Mouse (Mus musculus) limb, embryonic 14.5 days (tissue): ENCODE results near the gene Wdfy3. TPM values are rescaled to one million over a fixed set of nuclear protein-coding genes. Genes with fewer than 3 reads are reported as not detected.

Experiments used
- ATAC-seq: fragments of 200-750 bp; cut with Nextera tagmentation; 2 replicates; pipeline ENCODE4 v1.8.0; 2017; ENCODE audit warnings: low read depth, moderate number of reproducible peaks, moderate TSS enrichment; ENCODE audit not compliant: low FRiP score
- DNase-seq: peaks from one replicate; pipeline ENCODE4 v3.0.0-alpha.2; 2015; ENCODE audit warnings: low spot score
- H3K27ac ChIP-seq: fragments of 300-500 bp; sonication (generic); replicated peaks from 2 replicates; pipeline ENCODE4 v1.5.1; 2014; ENCODE audit warnings: low read depth, mild to moderate bottlenecking, low read length, moderate library complexity, mixed read lengths
- H3K27me3 ChIP-seq: fragments of 300-500 bp; sonication (generic); 2 replicates; pipeline ENCODE4 v1.6.1; 2014; ENCODE audit warnings: low read length, mixed read lengths; ENCODE audit not compliant: control insufficient read depth, insufficient read depth
- H3K36me3 ChIP-seq: fragments of 300-500 bp; sonication (generic); 2 replicates; pipeline ENCODE4 v1.6.1; 2014; ENCODE audit warnings: mild to moderate bottlenecking, low read length, moderate library complexity, mixed read lengths; ENCODE audit not compliant: control insufficient read depth, insufficient read depth
- H3K4me1 ChIP-seq: fragments of 300-500 bp; sonication (generic); 2 replicates; pipeline ENCODE4 v1.6.1; 2014; ENCODE audit warnings: antibody characterized with exemption, low read length, mixed read lengths; ENCODE audit not compliant: control insufficient read depth, insufficient read depth
- H3K4me2 ChIP-seq: fragments of 300-500 bp; sonication (generic); replicated peaks from 2 replicates; pipeline ENCODE4 v1.6.1; 2014; ENCODE audit warnings: low read depth, mild to moderate bottlenecking, low read length, moderate library complexity; ENCODE audit not compliant: severe bottlenecking
- H3K4me3 ChIP-seq: fragments of 300-500 bp; sonication (generic); replicated peaks from 2 replicates; pipeline ENCODE4 v1.5.1; 2014; ENCODE audit warnings: low read length
- H3K9ac ChIP-seq: fragments of 300-500 bp; sonication (generic); 2 replicates; pipeline ENCODE4 v1.6.1; 2014; ENCODE audit warnings: mild to moderate bottlenecking, low read depth, low read length, moderate library complexity; ENCODE audit not compliant: severe bottlenecking
- H3K9me3 ChIP-seq: fragments of 300-500 bp; sonication (generic); 2 replicates; pipeline ENCODE4 v1.6.1; 2016; ENCODE audit warnings: low read length; ENCODE audit not compliant: control insufficient read depth
- POLR2A ChIP-seq: fragments of 200-500 bp; IDR thresholded peaks from 2 replicates; pipeline ENCODE4 v1.8.0; 2012; ENCODE audit warnings: inconsistent platforms, mild to moderate bottlenecking, moderate library complexity, borderline replicate concordance; ENCODE audit not compliant: insufficient read depth, insufficient read length; ENCODE audit errors: extremely low read depth
- WGBS: fragments of 180-500 bp; shearing (Covaris S2); extraction: QIAGEN DNeasy Blood & Tissue Kit; methylation state at CpG from one replicate; pipeline ENCODE4 v1.1.7; 2014; 5-methylcytosine and 5-hydroxymethylcytosine counted together
- polyA plus RNA-seq, 2 experiments: library from polyadenylated mRNA; depleted of rRNA in 1 of 2; stranded (reverse) in 1 of 2; unstranded in 1 of 2; fragments of >200 nt; fragmentation: Nextera tagmentation in 1 of 2; extraction: Ambion mirVana in 1 of 2; gene quantifications; 2 replicates each; pipeline versions ENCODE4 v1.2.1 to v1.2.3; 2012 to 2014

The Wdfy3 gene
- polyA plus RNA-seq, 2 experiments, result 21.1 to 30.9 TPM

- no peak for ATAC-seq
- 65% methylated on average over 16 of the region's 16 CpGs for WGBS
- Histone ChIP-seq H3K4me1 (no peaks in the 10 kb centered on the region), H3K4me2 (no peak overlapping the region), H3K9me3 (no peaks in the 10 kb centered on the region), H3K9ac (no peak overlapping the region), H3K27me3 (no peaks in the 10 kb centered on the region), H3K36me3 (peaks cover 54% of the 10 kb centered on the region), H3K27ac (no peak overlapping the region), H3K4me3 (no peak overlapping the region)
- no peak for DNase-seq
- no peak for TF ChIP-seq POLR2A
Measured at GRCm38 (mm10) chr5:101954393-101955340, 115.1 kb downstream of the Wdfy3 start.

- WGBS, result 95% methylated on average over 1 of the region's 1 CpGs
- no peak for ATAC-seq
- Histone ChIP-seq H3K27me3 (no peaks in the 10 kb centered on the region), H3K9ac (no peak overlapping the region), H3K4me3 (no peak overlapping the region), H3K27ac (no peak overlapping the region), H3K4me1 (no peaks in the 10 kb centered on the region), H3K9me3 (no peaks in the 10 kb centered on the region), H3K4me2 (no peak overlapping the region), H3K36me3 (peaks cover 68% of the 10 kb centered on the region)
- TF ChIP-seq POLR2A, result no peak
- DNase-seq, result no peak
Measured at GRCm38 (mm10) chr5:101951918-101952317, 117.8 kb downstream of the Wdfy3 start.

DNA sequence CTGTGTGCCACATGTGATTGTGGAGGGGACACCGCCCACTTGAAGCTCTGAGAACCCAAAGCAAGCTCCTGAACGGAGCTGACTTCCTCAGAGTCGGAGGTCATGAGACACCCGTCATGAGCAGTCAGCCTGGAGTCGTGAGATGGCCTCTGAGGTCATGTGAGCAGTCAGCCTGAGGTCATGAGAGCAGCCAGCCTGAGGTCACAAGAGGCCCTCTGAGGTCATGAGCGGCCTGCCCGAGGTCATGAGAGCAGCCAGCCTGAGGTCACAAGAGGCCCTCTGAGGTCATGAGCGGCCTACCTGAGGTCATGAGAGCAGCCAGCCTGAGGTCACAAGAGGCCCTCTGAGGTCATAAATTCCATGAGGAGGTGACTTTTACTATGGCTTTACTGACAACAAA is 120.4 kb downstream of the Wdfy3 start:
- no peak overlapping the region for H3K27ac ChIP-seq
- no peak overlapping the region for H3K9ac ChIP-seq
- H3K4me1 ChIP-seq, result no peaks in the 10 kb centered on the region
- WGBS, result 62% methylated on average over 8 of the region's 8 CpGs
- no peaks in the 10 kb centered on the region for H3K27me3 ChIP-seq
- no peak for ATAC-seq
- H3K9me3 ChIP-seq, result no peaks in the 10 kb centered on the region
- DNase-seq, result no peak
- no peak overlapping the region for H3K4me3 ChIP-seq
- H3K4me2 ChIP-seq, result no peak overlapping the region
- no peak for TF ChIP-seq POLR2A
- H3K36me3 ChIP-seq, result peaks cover 74% of the 10 kb centered on the region

- ATAC-seq, result no peak
- no peak overlapping the region for H3K27ac ChIP-seq
- 94% methylated on average over 6 of the region's 7 CpGs for WGBS
- no peak overlapping the region for H3K9ac ChIP-seq
- no peaks in the 10 kb centered on the region for H3K9me3 ChIP-seq
- TF ChIP-seq POLR2A, result no peak
- no peak for DNase-seq
- H3K36me3 ChIP-seq, result peaks cover 78% of the 10 kb centered on the region
- H3K4me2 ChIP-seq, result no peak overlapping the region
- H3K27me3 ChIP-seq, result no peaks in the 10 kb centered on the region
- no peak overlapping the region for H3K4me3 ChIP-seq
- H3K4me1 ChIP-seq, result no peaks in the 10 kb centered on the region
Measured at GRCm38 (mm10) chr5:101948641-101949040, 121.1 kb downstream of the Wdfy3 start.

DNA sequence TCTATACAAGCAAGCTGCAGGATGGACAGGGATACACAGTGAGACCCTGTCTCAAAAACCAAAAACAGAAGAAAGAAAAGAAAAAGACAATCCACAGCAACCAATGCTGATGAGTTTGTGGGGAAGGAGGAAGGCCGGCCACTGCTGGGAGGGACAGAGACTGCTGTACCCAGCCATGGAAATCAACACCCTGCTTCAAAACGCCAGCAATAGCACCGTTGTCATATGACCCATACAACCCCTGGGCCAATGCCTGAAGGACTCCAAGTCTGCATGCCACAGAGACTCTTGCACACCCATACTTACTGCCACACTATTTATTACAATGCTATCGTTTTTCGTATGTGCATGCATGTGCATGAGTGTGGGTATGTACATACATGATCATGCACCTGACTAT is 124.0 kb downstream of the Wdfy3 start:
- DNase-seq, result no peak
- Histone ChIP-seq H3K4me1 (no peaks in the 10 kb centered on the region), H3K4me3 (no peak overlapping the region), H3K9ac (no peak overlapping the region), H3K27ac (no peak overlapping the region), H3K27me3 (no peaks in the 10 kb centered on the region), H3K4me2 (no peak overlapping the region), H3K9me3 (no peaks in the 10 kb centered on the region), H3K36me3 (peaks cover 82% of the 10 kb centered on the region)
- 91% methylated on average over 5 of the region's 5 CpGs for WGBS
- no peak for TF ChIP-seq POLR2A
- ATAC-seq, result no peak
